Mouse (Mus musculus): ENCODE data around the gene Usp44. TPM values are rescaled to one million over a fixed set of nuclear protein-coding genes. Genes with fewer than 3 reads are reported as not detected.
"Not testable (repeated sequence)": the region's sequence is repeated elsewhere in the genome, so short reads cannot be mapped to it uniquely, and the experiment has no call there.

The Usp44 gene
- polyA plus RNA-seq, 1 experiment from 2014 or later = 0.08 TPM

DNA sequence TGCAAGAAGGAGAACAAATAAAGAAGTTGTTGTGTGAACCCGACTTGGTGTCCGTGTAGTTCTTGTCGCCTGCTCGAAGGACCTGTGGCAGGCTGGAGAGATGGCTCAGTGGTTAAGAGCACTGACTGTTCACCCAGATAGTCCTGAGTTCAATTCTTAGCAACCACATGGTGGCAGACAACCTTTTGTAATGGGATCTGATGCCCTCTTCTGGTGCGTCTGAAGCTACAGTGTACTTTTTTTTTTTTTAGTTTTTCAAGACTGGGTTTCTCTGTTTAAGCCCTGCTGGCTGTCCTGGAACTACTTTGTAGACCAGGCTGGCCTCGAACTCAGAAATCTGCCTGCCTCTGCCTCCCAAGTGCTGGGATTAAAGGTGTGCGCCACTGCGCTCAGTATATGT, 21.9 kb upstream of the Usp44 start:
- not testable (repeated sequence) for H3K9ac ChIP-seq (ENCODE audit: low read depth, low read length); H3K27me3 ChIP-seq (replicated peaks; ENCODE audit: control insufficient read depth, insufficient read depth, low read length); ATAC-seq; H3K36me3 ChIP-seq (ENCODE audit: control insufficient read depth, insufficient read depth); H3K27ac ChIP-seq (ENCODE audit: low read depth, low read length); H3K4me2 ChIP-seq (replicated peaks; ENCODE audit: low read depth); H3K4me1 ChIP-seq (replicated peaks; ENCODE audit: control insufficient read depth, insufficient read depth, low read length); H3K4me3 ChIP-seq (ENCODE audit: low read depth, low read length); H3K9me3 ChIP-seq (ENCODE audit: control insufficient read depth)
- peak; percentile 22; the same call in 1 of the 2 replicates for TF ChIP-seq CTCF (IDR thresholded peaks at IDR 0.05; ENCODE audit: low read depth)
- 93% methylated on average over 8 of the region's 8 CpGs for WGBS

DNA sequence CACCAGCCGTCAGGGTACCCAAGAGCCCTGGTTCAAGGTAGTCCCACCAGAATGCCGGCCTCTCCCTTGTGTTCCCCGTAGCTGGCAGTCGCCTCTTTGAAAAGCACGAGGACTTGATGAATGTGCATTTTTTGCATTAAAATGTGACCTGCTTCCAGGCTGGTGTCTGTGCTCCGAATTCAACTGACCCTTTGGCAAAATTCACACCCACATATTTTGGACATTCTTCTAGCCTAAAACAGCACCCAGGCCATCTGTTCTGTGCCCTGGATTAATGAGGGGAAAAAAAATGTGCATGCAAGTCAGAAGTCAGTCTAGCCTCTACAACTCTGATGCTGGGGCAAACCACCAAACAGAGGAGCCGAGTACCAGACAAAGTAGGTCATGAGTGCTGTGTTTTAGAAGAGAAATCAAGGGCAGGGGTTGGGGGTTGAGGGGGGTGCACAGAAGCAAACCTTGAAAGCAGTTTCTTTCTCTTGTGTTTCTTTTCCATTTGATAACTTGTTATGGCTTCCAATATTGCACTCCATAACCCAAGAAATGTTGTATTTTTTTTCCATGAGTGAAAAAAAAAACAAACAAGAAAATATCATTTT, 20.7 kb upstream of the Usp44 start:
- Histone ChIP-seq H3K9me3 (ENCODE audit: control insufficient read depth) (no peaks in the 10 kb centered on the region), H3K27ac (ENCODE audit: low read depth, low read length) (no peak overlapping the region), H3K4me2 (replicated peaks; ENCODE audit: low read depth) (no peak overlapping the region), H3K9ac (ENCODE audit: low read depth, low read length) (no peak overlapping the region), H3K4me1 (replicated peaks; ENCODE audit: control insufficient read depth, insufficient read depth, low read length) (no peaks in the 10 kb centered on the region), H3K27me3 (replicated peaks; ENCODE audit: control insufficient read depth, insufficient read depth, low read length) (no peaks in the 10 kb centered on the region), H3K36me3 (ENCODE audit: control insufficient read depth, insufficient read depth) (no peaks in the 10 kb centered on the region), H3K4me3 (ENCODE audit: low read depth, low read length) (no peak overlapping the region)
- no peak for TF ChIP-seq CTCF (IDR thresholded peaks at IDR 0.05; ENCODE audit: low read depth)
- no peak for ATAC-seq
- 65% methylated on average over 7 of the region's 7 CpGs for WGBS

DNA sequence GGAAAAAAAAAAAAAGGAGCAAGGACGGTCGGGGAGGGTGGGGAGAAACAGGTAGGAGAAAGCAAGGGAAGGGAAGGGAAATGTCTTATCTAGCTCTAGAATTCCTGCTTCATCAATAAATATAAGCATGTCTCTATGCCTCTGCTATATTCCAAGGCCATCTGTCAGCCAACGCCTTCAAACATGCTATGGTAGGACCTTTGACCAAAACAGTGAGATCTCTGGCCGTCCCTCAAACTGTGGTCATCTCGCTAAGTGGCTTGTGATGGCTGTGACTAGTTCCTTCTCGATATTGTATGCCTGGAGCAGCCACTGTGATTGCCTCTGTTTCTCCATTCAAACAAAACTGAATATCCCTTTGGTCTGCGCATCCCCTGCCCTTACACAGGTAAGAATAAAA, 19.3 kb upstream of the Usp44 start:
- Histone ChIP-seq H3K9me3 (ENCODE audit: control insufficient read depth) (no peaks in the 10 kb centered on the region), H3K4me1 (replicated peaks; ENCODE audit: control insufficient read depth, insufficient read depth, low read length) (no peaks in the 10 kb centered on the region), H3K36me3 (ENCODE audit: control insufficient read depth, insufficient read depth) (no peaks in the 10 kb centered on the region), H3K4me3 (ENCODE audit: low read depth, low read length) (no peak overlapping the region), H3K27ac (ENCODE audit: low read depth, low read length) (no peak overlapping the region), H3K9ac (ENCODE audit: low read depth, low read length) (no peak overlapping the region), H3K27me3 (replicated peaks; ENCODE audit: control insufficient read depth, insufficient read depth, low read length) (no peaks in the 10 kb centered on the region), H3K4me2 (replicated peaks; ENCODE audit: low read depth) (no peak overlapping the region)
- no peak for ATAC-seq
- TF ChIP-seq CTCF (IDR thresholded peaks at IDR 0.05; ENCODE audit: low read depth) = no peak
- 68% methylated on average over 7 of the region's 7 CpGs for WGBS

DNA sequence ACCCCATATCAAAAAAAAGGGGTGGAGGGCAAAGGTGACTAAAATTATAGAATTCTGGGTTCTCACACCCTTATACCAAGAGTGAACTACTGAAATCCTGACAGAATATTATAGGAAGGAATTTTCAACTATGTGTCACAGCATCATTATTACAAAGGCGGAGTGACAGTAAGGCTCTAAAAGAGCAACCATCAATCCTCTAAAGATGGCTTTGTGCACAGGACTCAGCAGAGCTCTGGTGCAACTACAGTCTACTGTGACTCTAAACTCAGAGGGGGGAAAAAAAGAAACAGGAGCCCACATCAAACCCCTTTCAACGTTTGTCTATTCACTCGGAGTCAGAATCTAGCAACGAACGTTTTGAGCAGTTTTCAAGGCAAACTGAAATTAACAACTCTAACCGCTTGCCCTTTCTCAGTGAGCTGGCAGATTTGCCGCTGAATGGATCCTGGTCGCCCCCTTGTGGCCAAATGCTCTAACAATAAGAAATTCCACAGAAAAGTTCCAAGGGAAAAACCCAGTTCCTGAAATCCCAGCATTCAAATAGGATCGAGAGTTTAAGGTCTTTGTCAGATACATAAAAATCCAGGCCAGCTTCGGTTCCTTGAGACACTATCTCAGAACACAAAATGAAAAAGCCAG, 18.5 kb upstream of the Usp44 start:
- Histone ChIP-seq H3K9me3 (ENCODE audit: control insufficient read depth) (no peaks in the 10 kb centered on the region), H3K4me2 (replicated peaks; ENCODE audit: low read depth) (0 out of 2 replicates have a peak overlapping the region, but pooled peaks have one; percentile 31), H3K36me3 (ENCODE audit: control insufficient read depth, insufficient read depth) (no peaks in the 10 kb centered on the region), H3K27ac (ENCODE audit: low read depth, low read length) (no peak overlapping the region), H3K4me1 (replicated peaks; ENCODE audit: control insufficient read depth, insufficient read depth, low read length) (no peaks in the 10 kb centered on the region), H3K4me3 (ENCODE audit: low read depth, low read length) (no peak overlapping the region), H3K9ac (ENCODE audit: low read depth, low read length) (no peak overlapping the region), H3K27me3 (replicated peaks; ENCODE audit: control insufficient read depth, insufficient read depth, low read length) (no peaks in the 10 kb centered on the region)
- ATAC-seq = no peak
- peak; percentile 90 for TF ChIP-seq CTCF (IDR thresholded peaks at IDR 0.05; ENCODE audit: low read depth)
- WGBS = 12% methylated on average over 10 of the region's 10 CpGs

DNA sequence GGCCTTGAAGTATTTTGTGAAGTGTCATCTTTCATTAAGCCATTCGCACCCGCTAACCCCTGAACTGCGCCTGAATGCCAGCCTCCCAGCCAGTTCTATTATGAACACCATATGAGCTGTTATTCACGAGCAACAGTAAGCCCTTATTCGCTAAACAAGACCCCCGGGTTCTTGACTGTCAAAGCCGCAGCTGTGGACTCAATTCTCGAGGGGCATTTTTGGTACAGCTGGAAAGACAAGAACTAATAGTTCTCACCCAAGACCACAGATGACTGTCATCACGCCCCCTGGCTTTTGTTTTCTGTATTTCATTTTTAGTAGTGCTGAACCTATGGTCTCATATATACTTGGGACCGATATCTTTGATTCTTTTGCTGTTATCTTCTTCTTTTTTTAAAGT, 17.6 kb upstream of the Usp44 start:
- Histone ChIP-seq H3K27me3 (replicated peaks; ENCODE audit: control insufficient read depth, insufficient read depth, low read length) (no peaks in the 10 kb centered on the region), H3K4me2 (replicated peaks; ENCODE audit: low read depth) (no peak overlapping the region), H3K4me3 (ENCODE audit: low read depth, low read length) (no peak overlapping the region), H3K4me1 (replicated peaks; ENCODE audit: control insufficient read depth, insufficient read depth, low read length) (no peaks in the 10 kb centered on the region), H3K9me3 (ENCODE audit: control insufficient read depth) (no peaks in the 10 kb centered on the region), H3K36me3 (ENCODE audit: control insufficient read depth, insufficient read depth) (no peaks in the 10 kb centered on the region), H3K9ac (ENCODE audit: low read depth, low read length) (no peak overlapping the region), H3K27ac (ENCODE audit: low read depth, low read length) (no peak overlapping the region)
- 80% methylated on average over 10 of the region's 10 CpGs for WGBS
- no peak for ATAC-seq
- TF ChIP-seq CTCF (IDR thresholded peaks at IDR 0.05; ENCODE audit: low read depth) = peak; percentile 30; the same call in 1 of the 2 replicates

DNA sequence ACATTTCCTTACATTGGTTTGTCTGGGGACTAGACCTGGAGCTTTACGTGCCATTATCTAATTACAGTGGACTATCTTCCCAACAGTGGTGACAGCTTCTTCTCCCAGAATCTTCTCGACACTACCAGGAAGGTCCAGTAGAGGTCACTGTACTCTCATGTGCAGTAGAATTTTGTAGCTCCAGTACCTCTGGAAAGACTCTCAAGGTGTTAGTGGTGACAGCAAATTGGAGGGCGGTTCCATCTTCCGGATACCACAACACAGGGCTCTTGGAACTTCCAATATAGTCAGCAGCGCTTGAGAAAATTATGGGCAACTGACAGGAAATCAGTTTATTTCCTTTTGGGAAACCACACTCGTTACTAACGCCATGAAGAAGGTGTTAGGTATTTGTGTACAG, 12.7 kb upstream of the Usp44 start:
- 38% methylated on average over 7 of the region's 7 CpGs for WGBS
- Histone ChIP-seq H3K27me3 (replicated peaks; ENCODE audit: control insufficient read depth, insufficient read depth, low read length) (no peaks in the 10 kb centered on the region), H3K9me3 (ENCODE audit: control insufficient read depth) (no peaks in the 10 kb centered on the region), H3K27ac (ENCODE audit: low read depth, low read length) (no peak overlapping the region), H3K4me1 (replicated peaks; ENCODE audit: control insufficient read depth, insufficient read depth, low read length) (no peaks in the 10 kb centered on the region), H3K9ac (ENCODE audit: low read depth, low read length) (no peak overlapping the region), H3K36me3 (ENCODE audit: control insufficient read depth, insufficient read depth) (no peaks in the 10 kb centered on the region), H3K4me3 (ENCODE audit: low read depth, low read length) (no peak overlapping the region), H3K4me2 (replicated peaks; ENCODE audit: low read depth) (no peak overlapping the region)
- no peak for ATAC-seq
- TF ChIP-seq CTCF (IDR thresholded peaks at IDR 0.05; ENCODE audit: low read depth) = peak; percentile 88

Measured in intestine, postnatal 0 days (tissue).